Comparison of ENCODE assay signal across 9 mouse cellular contexts in the genomic region with DNA sequence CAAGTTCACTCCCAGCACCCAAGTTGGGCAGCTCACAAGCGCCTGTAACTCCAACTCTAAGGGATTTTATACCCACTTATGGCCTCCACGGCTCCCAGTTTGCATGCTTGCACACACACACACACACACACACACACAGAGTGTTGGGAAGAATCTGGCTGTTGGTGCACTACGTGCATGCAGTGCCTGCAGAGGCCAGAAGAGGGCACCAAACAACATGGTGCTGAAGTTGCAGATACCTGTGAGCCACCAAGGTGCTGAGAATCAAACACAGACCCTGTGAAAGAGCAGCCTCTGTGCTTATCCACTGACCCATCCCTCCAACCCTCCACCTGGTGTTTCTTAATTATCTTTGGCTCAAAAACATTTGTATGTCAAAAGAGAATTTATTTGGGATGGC. TPM values are rescaled to one million over a fixed set of nuclear protein-coding genes. Genes with fewer than 3 reads are reported as not detected.
DNase-seq lines count a peak whose midpoint lies in the region; ATAC-seq and TF ChIP-seq lines count a peak whose summit lies in the region.
"Had no signal": no experiment of that assay in that cellular context is flagged by ENCODE, and none has a peak within 500 bp of the region (broad histone marks: within the 10 kb centered on the region; RNA-seq: fewer than 3 reads in every experiment).

No protein-coding gene starts in this region.

- in situ Hi-C loops in CH12.LX (cut with MboI; ENCODE audit: low pct_ligation_motif_present, low pct_unique_long_range_greater_than_20kb, low sequenced_read_pairs) = no loop called here

- TF ChIP-seq EP300 in liver, embryonic 14.5 days (IDR thresholded peaks at IDR 0.05; ENCODE audit: low read depth) = no peak
- TF ChIP-seq EP300 in CH12.LX (IDR thresholded peaks at IDR 0.05; ENCODE audit: low read length) = no peak

- no peaks in the 10 kb centered on the region; the same call in 1 of the 2 replicates for H3K9me3 ChIP-seq in liver, embryonic 14.5 days (ENCODE audit: control insufficient read depth, low read length)
- H3K9me3 ChIP-seq in liver, embryonic 11.5 days (ENCODE audit: control insufficient read depth, low read length) = peaks cover 6% of the 10 kb centered on the region; the same call in 1 of the 2 replicates
- H3K9me3 ChIP-seq in CH12.LX (replicated peaks; ENCODE audit: low read length) = peaks cover 10% of the 10 kb centered on the region
- H3K9me3 ChIP-seq in forebrain, embryonic 16.5 days (ENCODE audit: control insufficient read depth, low read length) = no peaks in the 10 kb centered on the region

- H3K79me2 ChIP-seq in CH12.LX (replicated peaks; ENCODE audit: control insufficient read depth, extremely low read depth, insufficient read depth, poor library complexity, severe bottlenecking) = no peaks in the 10 kb centered on the region

- TF ChIP-seq RAD21 in CH12.LX (IDR thresholded peaks at IDR 0.05; ENCODE audit: low read depth, low read length) = no peak; the same call in none of the 2 replicates

- no peak overlapping the region for H3K4me2 ChIP-seq in liver, embryonic 14.5 days (ENCODE audit: low read depth)
- no peak overlapping the region for H3K4me2 ChIP-seq in liver, embryonic 11.5 days
- no peak overlapping the region for H3K4me2 ChIP-seq in CH12.LX (ENCODE audit: insufficient read depth, low read depth, poor library complexity, severe bottlenecking)
- H3K4me2 ChIP-seq in forebrain, embryonic 16.5 days (ENCODE audit: low read length) = no peak overlapping the region

- no peak overlapping the region for H3K27ac ChIP-seq in liver, embryonic 14.5 days
- H3K27ac ChIP-seq in liver, embryonic 11.5 days (ENCODE audit: low read depth, low read length) = no peak overlapping the region
- no peak overlapping the region for H3K27ac ChIP-seq in CH12.LX (ENCODE audit: insufficient read depth, low read depth)
- H3K27ac ChIP-seq in forebrain, embryonic 16.5 days (ENCODE audit: low read length) = no peak overlapping the region

- H3K4me1 ChIP-seq in liver, embryonic 14.5 days (replicated peaks; ENCODE audit: control insufficient read depth in 2 of 2, insufficient read depth in 2 of 2, low read length in 1 of 2) = no peaks in the 10 kb centered on the region
- no peaks in the 10 kb centered on the region for H3K4me1 ChIP-seq in liver, embryonic 11.5 days (replicated peaks; ENCODE audit: control insufficient read depth, insufficient read depth, low read length)
- H3K4me1 ChIP-seq in CH12.LX (ENCODE audit: control insufficient read depth in 1 of 2, insufficient read depth in 2 of 2) = no peaks in the 10 kb centered on the region
- H3K4me1 ChIP-seq in forebrain, embryonic 16.5 days (replicated peaks; ENCODE audit: control insufficient read depth, insufficient read depth, low read length) = no peaks in the 10 kb centered on the region

- TF ChIP-seq CTCF in liver, embryonic 14.5 days (IDR thresholded peaks at IDR 0.05; ENCODE audit: low read depth) = peak; percentile 79
- TF ChIP-seq CTCF in CH12.LX (conservative IDR thresholded peaks at IDR 0.05 in 1 of 2, IDR thresholded peaks at IDR 0.05 in 1 of 2; ENCODE audit: low read depth in 2 of 2, low read length in 2 of 2) = peak; percentile 20 to 31; a peak in 2 of 4 replicates
- peak; percentile 24; the same call in 1 of the 2 replicates for TF ChIP-seq CTCF in brain, embryonic 14.5 days (IDR thresholded peaks at IDR 0.05; ENCODE audit: borderline replicate concordance, extremely low read depth, insufficient read depth, insufficient read length)

- WGBS in liver, embryonic 14.5 days (ENCODE audit: insufficient replicate concordance) = 61% methylated on average over 3 of the region's 3 CpGs
- 87% methylated on average over 3 of the region's 3 CpGs for WGBS in liver, embryonic 11.5 days
- 80% methylated on average over 3 of the region's 3 CpGs for WGBS in forebrain, embryonic 16.5 days

- no peak for TF ChIP-seq POLR2A in CH12.LX (IDR thresholded peaks at IDR 0.05; ENCODE audit: low read depth, low read length)
- no peak for TF ChIP-seq POLR2A in brain, embryonic 14.5 days (IDR thresholded peaks at IDR 0.05; ENCODE audit: borderline replicate concordance, extremely low read depth, insufficient read depth, insufficient read length, poor library complexity, severe bottlenecking)

- no peak for ATAC-seq in CD4-positive, CD25-positive, alpha-beta regulatory T cell, adult 4 months
- ATAC-seq in liver, embryonic 14.5 days (ENCODE audit: insufficient read depth) = no peak
- ATAC-seq in liver, embryonic 11.5 days (replicated peaks; ENCODE audit: low FRiP score) = no peak
- ATAC-seq in forebrain, embryonic 16.5 days = no peak
- ATAC-seq: activated CD4-positive, CD25-positive, alpha-beta regulatory T cell, adult 4 months had no signal

- no peak overlapping the region for H3K4me3 ChIP-seq in liver, embryonic 14.5 days (ENCODE audit: insufficient read depth in 1 of 2, low read depth in 2 of 2, low read length in 2 of 2)
- H3K4me3 ChIP-seq in liver, embryonic 11.5 days (ENCODE audit: low read depth, low read length) = no peak overlapping the region
- H3K4me3 ChIP-seq in CH12.LX (replicated peaks in 1 of 3; ENCODE audit: low read depth in 2 of 3, low read length in 2 of 3, poor library complexity in 1 of 3) = no peak overlapping the region
- H3K4me3 ChIP-seq in forebrain, embryonic 16.5 days (replicated peaks; ENCODE audit: low read length) = no peak overlapping the region

- no peaks in the 10 kb centered on the region for H3K27me3 ChIP-seq in liver, embryonic 14.5 days (ENCODE audit: control insufficient read depth, insufficient read depth, low read length)
- no peaks in the 10 kb centered on the region for H3K27me3 ChIP-seq in liver, embryonic 11.5 days (replicated peaks; ENCODE audit: control insufficient read depth, insufficient read depth, low read length)
- no peaks in the 10 kb centered on the region for H3K27me3 ChIP-seq in CH12.LX (replicated peaks)
- H3K27me3 ChIP-seq in forebrain, embryonic 16.5 days (replicated peaks; ENCODE audit: control insufficient read depth, insufficient read depth, low read length) = no peaks in the 10 kb centered on the region

- peak; percentile 14 for DNase-seq in CD4-positive, CD25-positive, alpha-beta regulatory T cell, adult 2 months (ENCODE audit: low read depth, low spot score)
- DNase-seq in liver, embryonic 14.5 days (ENCODE audit: low read depth in 3 of 3, low spot score in 3 of 3) = no peak
- no peak for DNase-seq in liver, embryonic 11.5 days (ENCODE audit: low spot score)
- DNase-seq in CH12.LX (ENCODE audit: extremely low read depth) = no peak
- no peak for DNase-seq in brain, embryonic 14.5 days (ENCODE audit: low read depth)
- DNase-seq in cerebellum, adult 9-10 months = no peak

- no peak overlapping the region for H3K9ac ChIP-seq in liver, embryonic 14.5 days (replicated peaks)
- H3K9ac ChIP-seq in liver, embryonic 11.5 days (ENCODE audit: low read depth, low read length) = no peak overlapping the region
- no peak overlapping the region for H3K9ac ChIP-seq in CH12.LX (ENCODE audit: insufficient read depth, low read depth)
- no peak overlapping the region for H3K9ac ChIP-seq in forebrain, embryonic 16.5 days (replicated peaks; ENCODE audit: low read depth, low read length)

- no peaks in the 10 kb centered on the region for H3K36me3 ChIP-seq in liver, embryonic 14.5 days (replicated peaks; ENCODE audit: control insufficient read depth, insufficient read depth, low read depth)
- no peaks in the 10 kb centered on the region; the same call in 1 of the 2 replicates for H3K36me3 ChIP-seq in liver, embryonic 11.5 days (ENCODE audit: control insufficient read depth, insufficient read depth, low read length)
- no peaks in the 10 kb centered on the region for H3K36me3 ChIP-seq in CH12.LX (replicated peaks in 1 of 2; ENCODE audit: control insufficient read depth in 1 of 2, insufficient read depth in 1 of 2, low read length in 1 of 2)
- H3K36me3 ChIP-seq in forebrain, embryonic 16.5 days (ENCODE audit: control insufficient read depth, insufficient read depth) = no peaks in the 10 kb centered on the region

- dilution Hi-C loops in CH12.LX (cut with MboI; ENCODE audit: extremely low pct_ligation_motif_present, extremely low pct_unique_long_range_greater_than_20kb, low sequenced_read_pairs) = no loop called here

TF ChIP-seq in CH12.LX, 34 proteins besides CTCF, POLR2A, EP300 and RAD21:
- TF ChIP-seq NRF1 (IDR thresholded peaks at IDR 0.05; ENCODE audit: low read depth, low read length) (no peak), SIN3A (IDR thresholded peaks at IDR 0.05; ENCODE audit: low read length) (no peak), IRF4 (IDR thresholded peaks at IDR 0.05; ENCODE audit: low read depth, low read length) (no peak), MXI1 (IDR thresholded peaks at IDR 0.05; ENCODE audit: low read depth, low read length) (no peak), UBTF (IDR thresholded peaks at IDR 0.05; ENCODE audit: low read depth, low read length) (no peak), ETS1 (conservative IDR thresholded peaks at IDR 0.05; ENCODE audit: low read depth, low read length) (no peak), JUND (conservative IDR thresholded peaks at IDR 0.05; ENCODE audit: low read depth, low read length) (no peak)

RNA-seq across cellular contexts. Expression of a gene that starts 39.3 kb away (rescaled TPM):
- under 1 TPM; 0.17 to 0.33 TPM for polyA plus RNA-seq in CD4-positive, CD25-positive, alpha-beta regulatory T cell, adult 4 months (2017; shearing (Covaris generic))
- polyA plus RNA-seq in liver, embryonic 14.5 days (2012; rRNA removed) = 0.70 and 0.80 TPM in 2 replicates
- 0.52 and 0.88 TPM in 2 replicates for polyA plus RNA-seq in liver, embryonic 14.5 days (2014; fragmentation: Nextera tagmentation; extraction: Ambion mirVana)
- polyA plus RNA-seq in liver, embryonic 11.5 days (2014; fragmentation: Nextera tagmentation; extraction: Ambion mirVana) = 3.1 and 3.6 TPM in 2 replicates
- total RNA-seq in CH12.LX (2012; rRNA removed) (not detected in 2 replicates), CH12.LX (2014; rRNA removed) (not detected in 2 replicates)
- not detected in 2 replicates for polyA plus RNA-seq in CH12.LX (2012; ENCODE audit: insufficient read length, low read depth)
- polyA plus RNA-seq in brain, embryonic 14.5 days (2012; rRNA removed) = 8.2 and 9.1 TPM in 2 replicates
- polyA plus RNA-seq in forebrain, embryonic 16.5 days (2015; fragmentation: Nextera tagmentation; extraction: Ambion mirVana) = 3.9 and 4.1 TPM in 2 replicates

Comparison
In these comparisons a context has a peak if more than half of its experiments do, and no peak if none do; other contexts are left out.
1. CTCF ChIP-seq: peak in every context shown above with its lines; median percentile 79 in liver, embryonic 14.5 days; 26 in CH12.LX; 24 in brain, embryonic 14.5 days.